Mouse (Mus musculus) frontal cortex, adult 2 months (tissue): ENCODE data around the gene Ten1. TPM values are rescaled to one million over a fixed set of nuclear protein-coding genes. Genes with fewer than 3 reads are reported as not detected.

Experiments used
- DNase-seq, 2 experiments: peaks; one replicate each; pipeline ENCODE4 v3.0.0; 2022; ENCODE audit warnings: low spot score in 1 of 2; ENCODE audit errors: extremely low spot score in 1 of 2
- polyA plus RNA-seq: library from polyadenylated mRNA; depleted of rRNA; stranded (reverse); fragments of >200 nt; gene quantifications from 2 replicates; pipeline ENCODE4 v1.2.3, GENCODE M21; 2012; rRNA removed

Ten1 gene
- 50.9 and 51.0 TPM in 2 replicates for polyA plus RNA-seq

- peak; percentile 89 to 95 for DNase-seq
Observed at GRCm38 (mm10) chr11:116198639-116199531, at the start of gene Ten1, which contains the start of gene Acox1. Ten1 (plus strand) TSS chr11:116198855. Acox1 (minus strand) TSS chr11:116199045.

- no peak for DNase-seq
Observed at GRCm38 (mm10) chr11:116149341-116149740, 49.3 kb upstream of the Ten1 start.

- no peak for DNase-seq
Observed at GRCm38 (mm10) chr11:116150960-116151359, 47.7 kb upstream of the Ten1 start.

- DNase-seq, result no peak
Observed at GRCm38 (mm10) chr11:116161312-116161711, 37.3 kb upstream of the Ten1 start.

- peak; percentile 59 to 64 for DNase-seq
Observed at GRCm38 (mm10) chr11:116162146-116162545, 36.5 kb upstream of the Ten1 start.

GRCm38 (mm10) chr11:116163002-116163401 lies 35.7 kb upstream of the Ten1 start:
- no peak for DNase-seq

- no peak for DNase-seq
Observed at GRCm38 (mm10) chr11:116167232-116167631, 31.4 kb upstream of the Ten1 start.

GRCm38 (mm10) chr11:116167884-116168439 lies 30.7 kb upstream of the Ten1 start, which contains the start of gene Fbf1:
Fbf1 (minus strand) TSS chr11:116168166.
- peak; percentile 94 to 98 for DNase-seq

GRCm38 (mm10) chr11:116169214-116169613 lies 29.4 kb upstream of the Ten1 start:
- DNase-seq, result no peak

GRCm38 (mm10) chr11:116170003-116170800 lies 28.5 kb upstream of the Ten1 start:
- no peak for DNase-seq

- no peak for DNase-seq
Observed at GRCm38 (mm10) chr11:116171959-116172358, 26.7 kb upstream of the Ten1 start.

- DNase-seq, result no peak
Observed at GRCm38 (mm10) chr11:116174775-116175448, 23.7 kb upstream of the Ten1 start.

- no peak for DNase-seq
Observed at GRCm38 (mm10) chr11:116176010-116176409, 22.6 kb upstream of the Ten1 start.

GRCm38 (mm10) chr11:116178411-116179121 lies 20.1 kb upstream of the Ten1 start:
- DNase-seq, result peak in 1 of 2 experiments; percentile 31

GRCm38 (mm10) chr11:116185836-116186235 lies 12.8 kb upstream of the Ten1 start:
- peak in 1 of 2 experiments; percentile 38 for DNase-seq

- no peak for DNase-seq
Observed at GRCm38 (mm10) chr11:116186360-116186759, 12.3 kb upstream of the Ten1 start.

GRCm38 (mm10) chr11:116187226-116187930 lies 11.3 kb upstream of the Ten1 start:
- DNase-seq, result no peak

- no peak for DNase-seq
Observed at GRCm38 (mm10) chr11:116194619-116195018, 4.0 kb upstream of the Ten1 start.

- DNase-seq, result no peak
Observed at GRCm38 (mm10) chr11:116195252-116195651, 3.4 kb upstream of the Ten1 start.
